Mouse (Mus musculus) intestine, postnatal 0 days (tissue): ENCODE results near the gene Sik3. TPM values are rescaled to one million over a fixed set of nuclear protein-coding genes. Genes with fewer than 3 reads are reported as not detected.

Experiments used
- ATAC-seq: fragments of 200-750 bp; cut with Nextera tagmentation; 2 replicates; pipeline ENCODE4 v1.8.0; 2017; ENCODE audit warnings: mild to moderate bottlenecking, moderate TSS enrichment, moderate library complexity
- H3K27ac ChIP-seq: fragments of 300-500 bp; sonication (generic); 2 replicates; pipeline ENCODE4 v1.5.1; 2014; ENCODE audit warnings: mild to moderate bottlenecking, low read depth, low read length, moderate library complexity
- H3K27me3 ChIP-seq: fragments of 300-500 bp; sonication (generic); replicated peaks from 2 replicates; pipeline ENCODE4 v1.6.1; 2014; ENCODE audit warnings: low read length, mixed read lengths; ENCODE audit not compliant: control insufficient read depth, insufficient read depth
- H3K36me3 ChIP-seq: fragments of 300-500 bp; sonication (generic); 2 replicates; pipeline ENCODE4 v1.6.1; 2014; ENCODE audit warnings: mild to moderate bottlenecking, moderate library complexity; ENCODE audit not compliant: control insufficient read depth, insufficient read depth
- H3K4me1 ChIP-seq: fragments of 300-500 bp; sonication (generic); replicated peaks from 2 replicates; pipeline ENCODE4 v1.6.1; 2014; ENCODE audit warnings: antibody characterized with exemption, low read length, mixed read lengths; ENCODE audit not compliant: control insufficient read depth, insufficient read depth
- H3K4me2 ChIP-seq: fragments of 300-500 bp; sonication (generic); replicated peaks from 2 replicates; pipeline ENCODE4 v1.6.1; 2014; ENCODE audit warnings: low read depth, mild to moderate bottlenecking, moderate library complexity
- H3K4me3 ChIP-seq: fragments of 300-500 bp; sonication (generic); 2 replicates; pipeline ENCODE4 v1.5.1; 2014; ENCODE audit warnings: low read depth, low read length
- H3K9ac ChIP-seq: fragments of 300-500 bp; sonication (generic); 2 replicates; pipeline ENCODE4 v1.6.1; 2014; ENCODE audit warnings: mild to moderate bottlenecking, low read depth, low read length
- H3K9me3 ChIP-seq: fragments of 300-500 bp; sonication (generic); 2 replicates; pipeline ENCODE4 v1.6.1; 2016; ENCODE audit warnings: mixed run types; ENCODE audit not compliant: control insufficient read depth
- CTCF ChIP-seq: sonication (generic); IDR thresholded peaks from 2 replicates; pipeline ENCODE4 v1.5.1; 2016; ENCODE audit warnings: low read depth, mild to moderate bottlenecking, control low read depth, antibody characterized with exemption, moderate library complexity
- WGBS: fragments of 180-500 bp; shearing (Covaris S2); extraction: QIAGEN DNeasy Blood & Tissue Kit; methylation state at CpG from one replicate; pipeline ENCODE4 v1.1.7; 2014; 5-methylcytosine and 5-hydroxymethylcytosine counted together
- polyA plus RNA-seq: library from polyadenylated mRNA; unstranded; fragments of >200 nt; fragmentation: Nextera tagmentation; extraction: Ambion mirVana; gene quantifications from 2 replicates; pipeline ENCODE4 v1.2.1, GENCODE M21; 2015

Gene Sik3
- polyA plus RNA-seq, 1 experiment from 2014 or later = 7.4 TPM

GRCm38 (mm10) chr9:46194809-46195208 lies 182.2 kb downstream of the Sik3 start:
- Histone ChIP-seq H3K36me3 (peaks cover 49% of the 10 kb centered on the region), H3K4me2 (no peak overlapping the region), H3K4me3 (no peak overlapping the region), H3K27me3 (no peaks in the 10 kb centered on the region), H3K4me1 (no peaks in the 10 kb centered on the region), H3K9ac (no peak overlapping the region), H3K27ac (no peak overlapping the region), H3K9me3 (no peaks in the 10 kb centered on the region)
- WGBS = 78% methylated on average over 9 of the region's 9 CpGs
- no peak for ATAC-seq
- TF ChIP-seq CTCF = no peak

GRCm38 (mm10) chr9:46196699-46197169 lies 184.1 kb downstream of the Sik3 start:
- no peak overlapping the region; the same call in 1 of the 2 replicates for H3K27ac ChIP-seq
- H3K27me3 ChIP-seq = no peaks in the 10 kb centered on the region
- no peaks in the 10 kb centered on the region for H3K4me1 ChIP-seq
- H3K4me3 ChIP-seq = no peak overlapping the region
- peaks cover 59% of the 10 kb centered on the region for H3K36me3 ChIP-seq
- WGBS = 64% methylated on average over 12 of the region's 12 CpGs
- no peaks in the 10 kb centered on the region for H3K9me3 ChIP-seq
- no peak for TF ChIP-seq CTCF
- no peak overlapping the region for H3K4me2 ChIP-seq
- ATAC-seq = no peak
- no peak overlapping the region for H3K9ac ChIP-seq

- no peaks in the 10 kb centered on the region for H3K4me1 ChIP-seq
- WGBS = 85% methylated on average over 9 of the region's 9 CpGs
- no peaks in the 10 kb centered on the region for H3K27me3 ChIP-seq
- no peak for TF ChIP-seq CTCF
- H3K4me3 ChIP-seq = no peak overlapping the region
- H3K27ac ChIP-seq = no peak overlapping the region
- H3K36me3 ChIP-seq = peaks cover 68% of the 10 kb centered on the region
- ATAC-seq = no peak
- H3K9me3 ChIP-seq = no peaks in the 10 kb centered on the region
- no peak overlapping the region for H3K4me2 ChIP-seq
- H3K9ac ChIP-seq = no peak overlapping the region
Measured at GRCm38 (mm10) chr9:46198461-46198860, 185.8 kb downstream of the Sik3 start.

- Histone ChIP-seq H3K4me3 (no peak overlapping the region), H3K9ac (no peak overlapping the region), H3K4me1 (no peaks in the 10 kb centered on the region), H3K36me3 (peaks cover 66% of the 10 kb centered on the region), H3K4me2 (no peak overlapping the region), H3K27ac (no peak overlapping the region), H3K27me3 (no peaks in the 10 kb centered on the region), H3K9me3 (no peaks in the 10 kb centered on the region)
- no peak for TF ChIP-seq CTCF
- no peak for ATAC-seq
- 84% methylated on average over 7 of the region's 7 CpGs for WGBS
Measured at GRCm38 (mm10) chr9:46198936-46199335, 186.3 kb downstream of the Sik3 start.

- Histone ChIP-seq H3K9ac (no peak overlapping the region), H3K9me3 (no peaks in the 10 kb centered on the region), H3K4me3 (no peak overlapping the region), H3K27me3 (no peaks in the 10 kb centered on the region), H3K36me3 (peaks cover 66% of the 10 kb centered on the region), H3K4me1 (no peaks in the 10 kb centered on the region), H3K27ac (no peak overlapping the region), H3K4me2 (no peak overlapping the region)
- ATAC-seq = no peak
- WGBS = 68% methylated on average over 2 of the region's 2 CpGs
- no peak for TF ChIP-seq CTCF
Measured at GRCm38 (mm10) chr9:46199609-46200008, 187.0 kb downstream of the Sik3 start.

- Histone ChIP-seq H3K27ac (peak overlapping the region; percentile 94), H3K9me3 (no peaks in the 10 kb centered on the region), H3K36me3 (peaks cover 52% of the 10 kb centered on the region), H3K4me3 (no peak overlapping the region), H3K27me3 (no peaks in the 10 kb centered on the region), H3K4me2 (no peak overlapping the region), H3K9ac (0 out of 2 replicates have a peak overlapping the region, but pooled peaks have one; percentile 11), H3K4me1 (0 out of 2 replicates have a peak, but pooled peaks cover 7% of the 10 kb centered on the region)
- 27% methylated on average over 10 of the region's 10 CpGs for WGBS
- peak; percentile 92 for ATAC-seq
- peak; percentile 25 for TF ChIP-seq CTCF
Measured at GRCm38 (mm10) chr9:46206834-46207500, 194.3 kb downstream of the Sik3 start.
